Mouse (Mus musculus) heart, postnatal 36 days (tissue): Measurements from ENCODE around the gene Gm8159. TPM values are rescaled to one million over a fixed set of nuclear protein-coding genes. Genes with fewer than 3 reads are reported as not detected.
"Not testable (repeated sequence)": the region's sequence is repeated elsewhere in the genome, so short reads cannot be mapped to it uniquely, and the experiment has no call there.

Experiments used
- DNase-seq, 2 experiments: peaks; one replicate each; pipeline ENCODE4 v3.0.0; 2021 to 2022
- intact Hi-C: fragments of 180-260 bp; cut with DNase I; formaldehyde crosslinking; loops from one replicate; pipeline ENCODE4 v1.15.1; 2025
- total RNA-seq, 2 experiments: library from RNA; stranded (reverse); gene quantifications; 2 replicates each; pipeline ENCODE4 v1.2.3; 2021

Gene Gm8159
- not detected for total RNA-seq

GRCm38 (mm10) chr14:4632052-4632451 lies at the start of gene Gm8159:
Gene Gm8159 (plus strand): TSS chr14:4632352.
- intact Hi-C loops, DNase-seq: not testable (repeated sequence)

- peak in 1 of 2 experiments; percentile 2 for DNase-seq
- intact Hi-C loops, result not testable (repeated sequence)
These were observed 17.2 kb downstream of the Gm8159 start for GRCm38 (mm10) chr14:4649309-4649708.

- DNase-seq, result peak in 1 of 2 experiments; percentile 26
These were observed 18.2 kb downstream of the Gm8159 start for GRCm38 (mm10) chr14:4650324-4650723.

GRCm38 (mm10) chr14:4663892-4664291 lies 31.7 kb downstream of the Gm8159 start, which contains the start of gene Gm3239:
Gene Gm3239 (plus strand): TSS chr14:4664192.
- intact Hi-C loops, DNase-seq: not testable (repeated sequence)

More at GRCm38 (mm10) chr14:4650324-4650723, 18.2 kb downstream of the Gm8159 start:
- intact Hi-C loops, result not testable (repeated sequence)

Other genes starting within 250 kb of the Gm8159 start
- gene Gm3159, start 234.8 kb upstream of the Gm8159 start, total RNA-seq, result not detected
- gene Gm3164, start 216.9 kb upstream of the Gm8159 start, total RNA-seq, result under 1 TPM in 1 of 2 experiments, not detected in 1; 0.17 TPM
- gene Gm3173, start 201.4 kb upstream of the Gm8159 start, total RNA-seq, result not detected
- not detected for gene Gm3182, start 150.6 kb upstream of the Gm8159 start, total RNA-seq
- gene Gm3047, start 76.9 kb upstream of the Gm8159 start, total RNA-seq, result not detected
- not detected for gene Gm3239, start 31.8 kb downstream of the Gm8159 start, total RNA-seq
- gene Gm7876, start 76.9 kb downstream of the Gm8159 start, total RNA-seq, result not detected
- gene Gm3252, start 94.4 kb downstream of the Gm8159 start, total RNA-seq, result under 1 TPM; 0.16 to 0.25 TPM
- gene Gm9602, start 144.0 kb downstream of the Gm8159 start, total RNA-seq, result not detected
- gene Gm3269, start 205.8 kb downstream of the Gm8159 start, total RNA-seq, result not detected
- 1 to 10 TPM in 1 of 2 experiments, not detected in 1; 3.3 TPM for gene Gm3264, start 223.2 kb downstream of the Gm8159 start, total RNA-seq